Mouse (Mus musculus) right cerebral cortex, adult 18-20 months (tissue): Measurements from ENCODE around the gene Cdk5rap3.
A peak's percentile ranks its signal among the peaks of the same experiment; 100 is the strongest.

Experiments
- DNase-seq: peaks from one replicate; pipeline ENCODE4 v3.0.0; 2022; ENCODE audit warnings: mixed read lengths

The Cdk5rap3 gene

DNA sequence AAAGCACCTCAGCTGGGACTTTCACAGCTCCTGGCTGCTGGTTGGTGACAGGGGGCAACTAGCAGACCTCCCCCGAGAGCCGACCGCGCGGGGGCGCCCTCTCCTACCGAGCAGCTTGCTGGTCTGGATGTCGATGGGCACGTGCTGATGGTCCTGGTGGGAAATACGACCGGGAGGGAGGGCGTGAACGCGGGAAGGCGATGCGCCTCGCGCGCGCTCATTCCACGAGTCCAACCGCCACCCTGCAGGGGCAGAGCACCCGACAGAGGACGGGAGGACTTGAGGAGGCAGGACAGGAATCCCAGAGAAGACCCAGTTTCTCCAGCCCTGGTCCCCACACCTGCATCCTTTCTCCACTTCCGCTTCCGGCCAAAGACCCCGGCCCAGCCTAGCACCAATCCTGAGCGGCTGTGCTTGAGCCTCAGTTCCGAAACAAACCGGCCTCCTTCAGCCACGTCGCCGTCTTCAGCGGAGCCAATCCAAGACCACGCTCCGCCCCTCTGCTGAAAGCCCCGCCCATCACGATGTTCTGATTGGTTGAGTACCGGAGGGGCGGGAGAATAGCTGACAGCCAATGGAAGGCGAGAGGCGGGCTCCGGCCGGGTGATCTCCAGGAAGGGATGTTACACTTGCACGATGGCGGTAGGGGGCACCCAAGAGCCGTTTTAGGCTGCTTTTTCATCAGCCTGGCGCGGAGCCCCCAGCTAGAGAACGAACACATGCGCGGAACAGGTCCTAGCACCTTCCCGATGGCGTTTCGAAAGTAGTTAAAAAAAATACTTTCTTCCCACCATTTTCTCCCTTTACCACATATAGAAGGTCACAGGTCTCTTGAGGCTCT lies at the start of gene Cdk5rap3:
Gene Cdk5rap3, minus strand, starts transcription at position 453 of the 841 bp plus-strand sequence.
- DNase-seq = peak; percentile 99

DNA sequence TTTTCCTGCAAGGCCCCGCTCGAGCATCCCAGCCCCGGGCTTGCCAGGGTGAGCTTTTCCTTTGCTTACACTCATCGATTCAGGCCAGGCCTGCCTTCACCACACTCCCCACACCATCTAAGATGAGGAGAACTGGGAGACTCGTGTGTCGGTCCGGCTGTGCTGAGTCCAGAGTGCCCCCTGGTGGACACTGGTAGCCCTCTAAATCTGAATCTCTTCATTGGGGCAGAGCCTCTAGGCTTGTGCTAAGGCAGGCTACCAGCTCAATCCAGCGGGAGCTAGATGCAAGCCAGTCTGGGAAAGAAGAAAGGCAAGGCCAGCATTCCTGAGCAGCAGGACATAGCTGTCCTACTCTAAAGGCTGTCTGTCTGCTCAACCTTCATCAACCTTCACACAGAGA lies 47.3 kb upstream of the Cdk5rap3 start:
- DNase-seq = peak; percentile 89

DNA sequence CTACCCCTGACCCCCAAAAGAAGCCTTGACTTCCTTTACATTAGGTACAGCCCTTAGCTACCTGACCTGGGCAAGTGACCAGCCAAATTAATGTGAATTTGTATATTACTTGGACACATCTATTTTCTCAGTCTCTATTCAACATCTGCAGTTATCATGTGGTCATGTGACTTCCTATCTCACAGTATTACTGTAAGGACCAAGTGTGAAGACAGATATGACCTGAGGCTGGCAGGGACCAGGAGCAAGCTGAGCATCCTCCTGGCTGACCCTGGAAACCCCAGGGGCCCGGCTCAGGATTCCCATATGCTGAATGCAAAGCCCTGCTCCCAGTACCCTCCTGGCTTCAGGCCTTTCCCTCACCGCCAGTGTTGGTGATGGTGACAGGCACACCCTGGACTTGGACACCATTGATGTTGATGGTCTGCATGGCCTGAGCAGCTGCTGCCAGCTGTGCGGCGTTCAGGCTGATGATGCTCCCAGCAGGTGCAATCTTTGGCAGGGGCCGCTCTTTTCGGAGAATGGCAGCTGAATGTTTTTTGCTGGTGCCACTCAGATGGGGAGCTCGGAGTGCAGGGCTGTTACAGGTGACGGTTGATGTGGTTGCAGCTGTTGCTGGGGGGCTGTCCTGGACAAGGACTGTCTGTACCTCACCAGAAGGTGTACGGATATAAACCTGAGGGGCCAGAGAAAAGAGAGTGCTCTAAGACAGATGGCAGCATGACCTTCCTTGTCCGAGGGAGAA lies 40.9 kb upstream of the Cdk5rap3 start:
- no peak for DNase-seq

DNA sequence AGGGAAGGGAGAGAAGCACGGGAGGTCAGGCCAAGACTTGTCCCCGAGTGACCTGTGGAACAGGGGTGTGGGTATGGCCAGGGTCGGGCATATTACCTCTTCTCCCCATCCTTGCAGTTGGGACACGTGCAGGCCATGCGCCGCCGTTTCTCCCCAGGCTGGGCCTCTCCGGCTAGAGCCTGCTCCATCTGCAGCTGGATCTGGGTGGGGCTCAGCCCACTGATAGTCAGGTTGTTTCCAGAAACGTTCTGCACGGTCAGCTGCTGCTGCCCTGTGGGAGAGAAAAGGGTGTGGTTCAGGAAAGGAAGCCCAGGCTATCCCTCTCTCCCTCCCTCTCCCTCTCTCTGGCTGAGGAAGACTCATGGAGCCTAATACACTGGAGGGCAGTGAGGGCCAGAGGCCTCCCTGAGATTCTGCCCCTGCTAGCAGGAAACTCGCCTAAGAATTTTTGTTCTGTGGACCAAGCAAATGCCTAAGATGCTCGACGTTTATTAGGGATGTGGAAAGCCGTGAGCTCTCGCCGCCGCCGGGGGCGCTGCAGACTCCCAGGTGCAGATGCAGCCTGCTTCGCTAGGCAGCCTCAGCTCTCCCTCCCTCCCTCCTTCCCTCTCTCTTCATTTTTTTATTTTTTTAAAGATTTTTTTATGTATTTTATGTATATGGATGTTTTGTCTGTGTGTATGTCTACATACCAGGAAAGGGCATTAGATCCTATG lies 39.9 kb upstream of the Cdk5rap3 start:
- no peak for DNase-seq

DNA sequence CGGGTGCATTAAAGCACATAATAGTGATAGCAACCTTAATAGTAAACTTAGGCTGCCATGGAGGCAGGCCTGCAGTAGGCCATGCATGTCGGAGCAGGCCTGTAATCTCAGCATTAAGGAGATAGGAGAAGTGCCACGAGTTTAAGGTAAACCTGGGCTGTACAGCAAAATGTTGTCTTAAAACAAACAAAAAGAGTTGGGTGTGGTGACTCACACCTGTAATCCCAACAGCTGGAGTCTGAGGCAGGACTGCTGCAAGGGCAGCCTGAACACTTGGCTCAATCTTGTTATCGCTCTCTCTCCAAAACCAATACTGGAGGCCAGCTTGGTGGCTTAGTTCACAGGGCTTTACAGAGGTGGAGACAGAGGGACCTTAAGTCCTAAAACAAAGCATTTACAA lies 38.8 kb upstream of the Cdk5rap3 start:
- no peak for DNase-seq

DNA sequence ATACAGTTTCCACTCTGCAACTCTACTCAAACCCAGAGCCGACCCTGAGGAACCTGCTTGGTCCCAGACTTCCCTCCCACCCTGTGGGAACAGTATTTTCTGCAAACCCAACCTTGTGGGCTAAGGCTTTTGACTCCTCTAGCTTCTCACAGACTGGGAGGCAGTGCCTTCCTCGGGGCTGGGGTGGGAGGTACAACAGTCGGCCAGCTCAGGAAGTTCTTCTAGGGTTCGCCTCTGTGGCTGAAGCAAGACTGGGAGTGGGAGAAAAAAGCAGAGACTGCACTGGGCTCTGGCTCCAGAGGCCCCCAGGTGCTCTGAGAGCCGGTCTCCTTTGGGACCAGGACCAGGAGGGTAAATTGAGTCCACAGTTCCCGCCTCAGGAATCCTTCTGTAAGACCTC lies 36.6 kb upstream of the Cdk5rap3 start:
- no peak for DNase-seq

DNA sequence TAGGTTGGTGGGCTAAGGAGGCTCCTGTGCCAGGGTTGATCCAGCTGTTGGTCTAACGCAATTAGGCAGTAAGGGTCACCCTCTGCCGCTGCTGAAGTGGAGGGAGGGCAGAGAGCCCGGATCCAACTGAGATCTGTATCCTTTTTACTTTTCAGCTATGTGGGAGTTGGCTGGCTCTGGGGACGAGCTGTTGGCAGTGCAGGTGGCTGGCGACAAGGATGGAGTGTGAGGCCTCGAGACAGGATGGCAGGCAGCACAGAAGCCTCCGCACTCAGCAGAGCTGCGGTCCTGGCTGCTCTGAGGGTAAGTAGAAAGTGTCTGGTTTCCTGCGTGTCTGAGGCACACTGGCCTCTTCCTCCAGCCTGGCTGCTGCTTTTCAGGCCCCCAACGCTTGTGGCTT lies 36.1 kb upstream of the Cdk5rap3 start:
- peak; percentile 43 for DNase-seq

DNA sequence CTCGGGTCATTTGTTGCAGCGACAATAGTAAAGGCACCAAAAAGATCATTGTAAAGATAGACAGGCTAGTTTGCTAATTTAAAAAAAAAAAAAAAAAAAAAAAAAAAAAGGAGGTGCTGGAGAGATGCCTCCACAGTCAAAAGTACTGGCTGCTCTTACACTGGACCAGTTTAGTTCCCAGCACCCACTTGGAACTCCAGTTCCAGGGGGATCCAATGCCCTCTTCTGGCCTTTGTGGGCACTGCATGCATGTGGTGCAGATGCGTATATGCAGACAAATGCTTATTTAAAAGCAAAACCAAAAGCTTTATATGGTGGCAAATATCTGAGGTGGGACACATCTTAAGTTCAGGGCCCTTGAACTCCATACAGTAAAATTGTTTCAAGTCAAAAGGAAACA lies 34.5 kb upstream of the Cdk5rap3 start:
- no peak for DNase-seq

DNA sequence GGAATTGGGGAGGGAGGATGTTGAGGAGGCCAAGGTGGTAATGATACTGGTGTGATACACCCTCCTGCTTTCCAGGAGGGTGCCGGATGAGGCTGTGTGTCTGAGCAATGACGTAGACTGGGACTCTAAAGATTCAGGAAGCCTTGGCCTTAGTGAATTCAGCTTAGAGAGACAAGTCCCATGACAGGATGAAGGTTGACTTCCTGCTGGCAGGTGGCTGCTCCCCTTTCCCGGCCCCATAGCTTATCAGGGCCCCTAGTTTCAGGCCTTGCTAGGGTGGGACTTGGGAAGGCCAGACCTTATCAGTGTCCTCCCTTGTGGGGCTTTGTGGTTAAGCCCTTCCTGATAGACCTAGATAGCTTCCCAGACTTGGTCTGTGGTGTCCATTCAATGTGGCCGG lies 31.6 kb upstream of the Cdk5rap3 start:
- no peak for DNase-seq

DNA sequence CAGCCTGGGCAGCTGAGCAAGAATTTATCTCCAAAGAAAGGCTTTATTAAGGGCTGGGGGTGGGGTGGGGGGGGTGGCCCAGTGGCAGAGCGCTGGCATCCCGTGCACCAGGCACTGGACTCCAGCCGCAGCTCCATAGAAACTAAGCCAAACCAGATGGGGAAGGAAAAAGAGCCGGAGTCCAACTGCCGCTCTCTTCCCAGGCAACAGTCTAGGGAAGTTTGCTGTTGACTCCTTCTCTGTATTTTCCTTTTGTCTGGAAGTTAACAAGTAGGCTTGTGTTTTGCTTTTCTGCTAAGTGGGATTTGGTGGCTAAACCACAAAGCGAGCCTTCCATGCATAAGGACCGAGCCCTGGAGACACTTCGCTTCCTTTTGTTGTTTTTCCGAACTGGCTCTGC lies 30.2 kb upstream of the Cdk5rap3 start:
- no peak for DNase-seq

DNA sequence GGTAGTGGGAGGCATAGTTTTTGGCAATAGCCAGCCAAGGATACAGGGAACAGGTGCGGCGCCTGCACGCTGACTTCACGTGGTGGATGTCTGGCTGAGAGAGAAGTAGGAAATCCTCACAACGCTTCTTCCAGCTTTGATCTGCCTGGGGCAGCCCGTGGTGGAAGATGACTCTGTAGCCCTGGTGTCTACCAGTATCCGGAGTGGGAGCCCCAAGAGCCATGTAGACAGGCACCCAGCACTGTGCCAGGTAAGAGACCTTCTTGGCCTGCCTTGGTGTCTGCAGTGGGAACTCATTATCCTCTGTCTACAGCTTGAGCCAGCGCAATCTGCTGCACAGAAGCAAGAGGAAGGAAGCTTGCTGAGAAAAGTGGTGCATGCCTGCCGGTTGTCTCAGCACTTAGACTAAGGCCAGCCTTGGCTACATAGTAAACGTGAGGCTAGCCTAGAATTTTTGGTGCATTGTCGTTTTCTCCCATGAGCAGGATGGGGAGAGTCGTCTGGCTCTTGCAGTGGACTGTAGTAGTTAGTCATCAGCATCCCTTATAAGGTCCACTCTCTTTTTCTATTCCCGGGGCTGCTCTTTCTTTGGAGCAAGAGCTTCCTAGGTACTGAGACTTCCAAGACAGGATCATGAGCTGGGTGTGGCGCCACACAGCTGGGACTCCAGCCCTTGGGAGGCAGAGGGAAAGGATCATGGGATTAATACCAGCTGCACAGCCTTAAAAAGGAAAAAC lies 28.7 kb upstream of the Cdk5rap3 start:
- no peak for DNase-seq

DNA sequence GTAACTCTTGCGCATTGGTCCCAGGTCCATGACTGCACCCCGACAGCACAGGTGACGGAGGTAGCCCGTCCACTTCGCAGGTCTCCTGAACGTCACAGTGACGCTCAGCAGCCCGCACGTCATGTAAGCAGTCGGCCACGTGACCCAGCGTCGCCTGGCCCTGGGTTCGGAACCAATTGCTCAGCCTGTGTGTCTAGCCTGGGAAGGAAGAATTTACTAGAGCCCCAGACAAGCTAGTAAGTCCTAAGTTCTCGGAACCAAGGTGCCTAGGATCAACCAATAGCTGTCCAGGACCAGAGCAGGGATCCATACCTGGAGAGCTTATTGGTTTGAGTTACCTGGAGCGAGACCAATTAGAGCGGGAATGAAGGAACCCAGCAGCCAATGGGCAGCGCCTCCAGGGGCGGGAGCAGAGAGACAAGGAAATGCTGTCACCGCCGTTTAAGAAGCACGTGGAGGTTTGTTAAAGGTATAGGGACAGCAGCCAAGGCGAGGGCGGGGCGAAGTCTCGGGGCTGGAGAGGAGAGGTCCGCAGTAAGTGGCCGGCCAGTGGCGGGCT lies 27.5 kb upstream of the Cdk5rap3 start, which contains the start of gene Pnpo:
Gene Pnpo, minus strand, starts transcription at position 241 of the 559 bp plus-strand sequence.
- peak; percentile 96 for DNase-seq

DNA sequence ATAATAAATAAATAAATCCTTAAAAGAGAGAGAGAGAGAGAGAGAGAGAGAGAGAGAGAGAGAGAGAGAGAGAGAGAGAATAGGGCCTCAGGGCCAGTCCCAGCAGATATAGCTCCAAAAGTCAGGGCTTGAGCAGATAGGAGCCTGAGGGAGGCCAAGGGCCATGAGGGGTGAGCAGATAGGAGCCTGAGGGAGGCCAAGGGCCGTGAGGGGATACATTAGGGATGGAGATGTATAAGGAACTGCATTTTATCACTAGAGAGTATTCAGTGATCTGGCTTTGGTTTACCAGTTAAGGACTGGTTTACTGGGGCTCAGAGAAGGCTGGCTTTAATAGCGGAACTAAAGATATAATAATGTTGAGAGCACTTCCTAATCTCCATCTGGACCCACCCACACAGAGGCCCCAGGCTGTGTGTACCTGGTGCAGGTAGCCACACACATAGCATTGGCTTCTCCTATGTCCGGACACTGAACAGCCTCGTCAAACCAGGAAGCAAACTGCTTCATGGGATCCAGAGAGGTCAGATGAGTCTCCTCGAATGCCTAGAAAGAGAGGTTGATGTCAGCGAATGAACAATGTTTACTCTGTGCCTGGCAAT lies 25.8 kb upstream of the Cdk5rap3 start:
- DNase-seq = no peak

DNA sequence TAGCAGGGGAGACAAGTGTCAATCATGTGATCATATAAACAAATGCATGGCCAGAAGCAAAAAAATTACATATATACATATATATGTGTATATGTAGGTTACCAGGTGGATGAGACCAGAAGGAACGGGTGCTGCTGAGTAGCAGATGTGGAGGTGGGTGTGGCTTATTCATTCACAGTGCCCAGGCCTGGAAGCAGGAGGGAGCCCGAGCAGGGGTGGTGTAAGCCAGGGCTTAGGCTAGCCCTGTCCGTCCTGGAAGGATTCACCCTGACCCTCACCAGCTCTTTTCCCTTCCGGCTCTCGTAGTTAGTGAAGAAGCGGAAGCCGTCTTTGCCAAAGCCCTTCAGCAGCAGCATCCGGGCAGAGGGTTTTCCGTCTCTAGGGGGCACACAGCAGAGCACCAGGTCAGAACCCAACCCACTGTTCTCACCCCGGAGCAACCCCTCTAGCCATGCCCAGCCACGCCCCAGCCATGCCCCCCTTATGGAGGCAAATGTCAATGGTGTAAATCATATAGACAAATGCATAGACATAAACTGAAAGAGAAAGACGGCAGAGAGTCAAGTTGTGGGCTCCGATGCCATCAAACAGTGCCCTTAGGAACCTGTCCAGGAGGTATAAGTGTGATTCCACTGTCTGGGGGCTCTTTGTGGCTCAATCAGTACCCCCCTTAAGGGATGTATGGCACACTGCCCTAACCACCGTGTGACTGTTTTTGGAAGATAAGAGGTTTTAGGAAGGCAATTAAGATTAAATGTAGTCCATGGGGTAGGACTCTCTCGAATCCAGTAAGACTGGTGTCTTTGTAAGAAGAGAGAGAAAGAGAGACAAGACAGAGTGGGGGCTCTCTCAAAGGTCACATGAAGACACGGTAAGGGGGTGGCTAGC lies 24.5 kb upstream of the Cdk5rap3 start:
- no peak for DNase-seq

DNA sequence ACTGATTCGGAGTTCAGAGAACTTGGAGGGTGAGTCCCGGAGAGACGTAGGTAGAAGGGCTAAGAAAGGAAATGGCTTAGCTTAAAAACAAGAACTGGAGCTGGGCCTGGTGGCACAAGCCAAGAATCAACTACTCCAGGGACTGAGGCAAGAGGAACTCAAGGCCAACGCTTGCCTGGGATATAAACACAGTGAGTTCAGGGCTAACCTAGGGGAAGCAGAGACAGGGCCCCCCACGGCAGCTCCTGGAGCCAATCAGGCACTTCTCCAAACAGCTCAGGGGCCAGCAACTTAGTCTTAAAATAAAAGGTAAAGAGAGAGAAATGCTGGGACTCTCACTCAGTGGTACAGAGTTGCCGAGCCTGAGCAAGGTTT lies 22.1 kb upstream of the Cdk5rap3 start:
- DNase-seq = no peak

DNA sequence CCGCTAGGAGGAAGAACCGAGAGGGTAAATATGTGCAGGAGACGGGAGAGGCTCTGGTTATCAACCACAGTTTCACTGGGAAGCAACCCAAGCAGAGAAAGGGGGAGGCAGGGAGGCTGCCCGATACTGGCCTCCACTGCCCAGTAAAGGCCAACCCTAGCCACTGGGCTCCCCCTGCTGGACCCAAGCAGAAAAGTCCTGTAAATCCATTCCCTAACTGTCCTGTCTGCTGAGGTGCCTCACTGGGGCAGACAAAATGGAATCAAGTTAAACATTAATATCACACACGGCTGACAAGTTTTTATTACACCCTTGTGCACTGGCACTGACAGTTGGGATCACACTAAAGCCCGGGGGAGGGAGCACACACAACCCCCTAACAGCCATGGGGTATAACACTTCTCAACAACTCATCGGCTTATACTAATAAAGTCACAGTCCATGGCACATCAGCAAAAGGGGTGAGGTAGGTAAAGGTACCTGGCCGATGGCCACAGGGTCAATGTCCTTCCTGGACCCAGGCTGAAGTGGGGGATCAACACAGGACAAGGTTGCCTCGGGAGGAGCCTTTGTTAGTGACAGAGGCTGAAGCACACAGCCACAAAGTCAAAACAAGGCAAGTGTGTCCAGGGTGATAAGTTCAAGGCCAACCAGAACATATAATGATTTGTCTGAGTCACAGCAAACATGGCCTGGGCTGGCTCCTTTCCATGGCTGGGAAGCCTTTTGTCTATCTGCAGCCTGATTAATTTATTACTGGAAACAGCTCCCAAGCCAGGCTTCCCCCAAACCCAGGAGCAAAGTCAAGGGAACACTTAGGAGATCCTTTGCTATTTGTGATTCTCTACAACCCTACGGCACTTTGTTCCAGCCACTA lies 21.5 kb upstream of the Cdk5rap3 start:
- DNase-seq = no peak

DNA sequence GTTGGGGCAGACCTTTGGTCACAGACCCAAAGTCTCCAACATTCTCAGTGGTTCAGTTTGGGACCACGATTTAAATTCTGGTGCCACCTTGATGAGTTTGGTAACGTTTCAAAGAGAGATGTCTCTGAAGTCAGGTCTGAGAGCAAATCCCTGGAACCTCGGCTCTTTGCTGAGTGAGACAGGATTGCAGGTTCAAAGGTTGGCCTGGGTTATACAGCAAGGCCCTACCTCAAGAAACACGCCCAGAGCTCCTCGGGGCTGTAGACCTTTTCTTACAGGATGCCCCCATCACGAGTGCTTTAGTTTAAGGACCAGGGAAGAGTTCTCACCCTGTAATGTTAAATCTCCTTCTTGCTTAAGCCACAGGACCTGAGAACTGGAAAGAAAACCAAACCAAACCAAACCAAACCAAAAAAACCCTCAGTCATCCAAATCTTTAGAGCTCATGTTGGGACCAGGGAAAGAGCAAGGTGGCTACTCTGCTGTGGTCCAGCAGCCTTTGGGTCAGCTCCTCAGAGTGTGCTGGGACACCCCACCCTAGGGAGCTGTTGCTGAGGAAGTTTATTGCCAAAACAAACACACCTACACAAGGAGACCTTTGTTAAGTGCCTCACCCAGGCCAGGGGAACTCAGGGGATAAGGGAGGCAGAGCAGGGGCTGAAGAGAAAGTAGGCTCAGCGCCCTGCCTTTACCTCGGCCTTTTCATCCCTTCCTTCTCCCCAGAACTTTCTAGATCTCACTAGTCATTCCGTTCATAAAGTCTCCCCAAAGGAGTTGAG lies 19.8 kb upstream of the Cdk5rap3 start:
- DNase-seq = no peak

DNA sequence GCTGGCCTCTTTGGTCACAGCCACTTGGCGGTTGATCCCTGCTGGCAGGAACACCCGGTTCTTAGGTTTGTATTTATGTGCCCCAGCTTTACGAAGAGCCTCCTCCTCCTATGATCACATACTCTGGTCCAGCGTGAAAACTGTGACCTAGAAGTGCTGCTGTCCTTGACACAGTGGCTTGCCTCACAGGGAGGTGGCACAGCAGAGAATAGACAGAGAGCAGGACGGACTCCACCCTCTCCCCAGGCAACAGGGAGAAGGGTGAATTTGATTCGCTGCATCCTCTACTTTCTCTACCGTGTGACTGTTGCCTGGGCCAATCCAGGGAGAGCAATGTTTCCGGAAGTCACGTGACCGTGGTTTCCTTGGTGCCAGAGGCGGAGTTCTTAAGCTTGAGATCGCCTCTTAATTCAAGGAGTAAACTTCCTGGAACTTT lies 18.6 kb upstream of the Cdk5rap3 start:
- peak; percentile 52 for DNase-seq
